Mouse (Mus musculus): ENCODE measurements around the gene Gm36210.

The Gm36210 gene

DNA sequence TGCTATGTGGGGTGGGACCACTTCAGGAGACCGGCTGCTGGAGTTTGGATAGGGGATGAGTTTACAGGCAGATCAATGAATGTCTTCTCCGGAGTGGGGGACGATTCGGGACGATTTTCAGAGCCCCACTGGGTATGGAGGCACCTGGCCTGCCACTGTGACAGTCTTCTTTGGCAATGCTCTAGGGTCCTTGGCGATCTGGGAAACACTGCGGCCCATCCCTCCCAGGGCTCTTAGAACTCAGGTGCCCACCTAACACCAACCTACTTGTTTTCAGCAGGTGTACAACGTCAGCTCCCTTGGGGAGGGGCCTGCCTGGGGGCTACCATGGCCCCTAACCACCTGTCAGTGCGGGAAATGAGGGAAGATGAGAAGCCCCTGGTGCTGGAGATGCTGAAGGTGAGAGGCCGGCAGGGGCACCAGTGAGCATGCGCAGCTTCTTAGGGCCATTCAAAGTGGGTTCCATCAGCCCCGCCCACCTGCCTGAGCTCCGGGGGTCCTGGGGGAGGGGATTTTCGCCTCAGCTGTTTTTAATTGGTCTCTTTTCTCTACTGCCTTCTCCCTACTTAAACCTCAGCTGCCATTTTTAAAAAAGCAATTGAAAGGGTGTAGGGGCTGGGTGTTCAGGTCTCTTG, 16.7 kb upstream of the Gm36210 start:
- DNase-seq (ENCODE audit: low read depth), result no peak

DNA sequence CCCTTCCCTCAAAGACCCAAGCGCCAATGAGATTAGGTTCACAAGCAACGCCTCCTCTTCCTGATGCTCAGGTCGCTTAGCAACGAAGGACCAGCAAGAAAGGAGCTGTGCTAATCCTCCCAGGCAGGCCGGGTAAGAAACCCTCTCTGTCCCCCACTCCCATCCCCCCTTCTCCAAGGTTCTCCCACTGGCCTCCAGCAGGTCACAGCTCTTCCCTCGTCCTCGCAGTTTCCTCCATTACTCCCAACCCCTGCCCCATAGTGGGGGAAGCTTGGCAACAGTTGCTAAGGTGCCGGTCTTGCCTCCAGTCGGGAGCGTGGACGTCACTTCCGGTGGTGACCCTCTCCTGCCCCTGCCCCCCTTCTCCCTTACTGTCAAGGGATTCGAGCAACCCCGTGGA, 16.2 kb upstream of the Gm36210 start:
- no peak for DNase-seq (ENCODE audit: low read depth)

DNA sequence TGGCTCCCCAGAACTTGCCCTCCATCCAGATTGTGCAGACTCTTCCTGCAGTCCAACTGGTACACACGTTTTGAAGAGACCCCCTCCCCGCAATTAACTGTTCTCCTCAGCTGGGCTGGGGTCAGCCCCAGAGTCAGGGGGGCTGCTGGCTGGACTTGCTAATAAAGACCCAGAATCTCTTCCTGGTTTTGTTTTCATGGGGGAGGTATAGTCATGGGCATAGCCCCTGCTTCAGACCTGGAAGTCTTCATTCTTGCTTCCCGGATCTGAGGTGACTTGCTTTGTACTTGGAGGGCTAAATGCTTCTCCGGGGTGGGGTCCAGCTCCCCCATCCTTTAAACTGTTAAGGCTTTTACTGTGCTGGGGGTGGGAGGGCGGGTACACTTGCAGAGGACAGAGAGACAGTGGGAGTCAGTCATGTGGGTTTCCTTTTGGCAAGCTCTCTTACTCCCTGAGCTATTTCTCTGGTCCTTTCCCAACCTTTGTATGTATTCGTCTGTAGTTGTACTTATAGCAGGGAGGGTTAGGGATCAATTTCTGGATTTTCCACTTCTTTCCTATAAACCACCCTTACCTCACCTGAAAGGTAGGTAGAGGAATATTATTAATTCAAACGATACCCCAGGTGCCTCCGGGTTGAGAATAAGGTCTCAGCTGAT, 15.6 kb upstream of the Gm36210 start, which contains the start of gene Nat14:
Gene Nat14 (plus strand): TSS at position 205 of the 659 bp plus-strand sequence.
- no peak for DNase-seq (ENCODE audit: low read depth)

DNA sequence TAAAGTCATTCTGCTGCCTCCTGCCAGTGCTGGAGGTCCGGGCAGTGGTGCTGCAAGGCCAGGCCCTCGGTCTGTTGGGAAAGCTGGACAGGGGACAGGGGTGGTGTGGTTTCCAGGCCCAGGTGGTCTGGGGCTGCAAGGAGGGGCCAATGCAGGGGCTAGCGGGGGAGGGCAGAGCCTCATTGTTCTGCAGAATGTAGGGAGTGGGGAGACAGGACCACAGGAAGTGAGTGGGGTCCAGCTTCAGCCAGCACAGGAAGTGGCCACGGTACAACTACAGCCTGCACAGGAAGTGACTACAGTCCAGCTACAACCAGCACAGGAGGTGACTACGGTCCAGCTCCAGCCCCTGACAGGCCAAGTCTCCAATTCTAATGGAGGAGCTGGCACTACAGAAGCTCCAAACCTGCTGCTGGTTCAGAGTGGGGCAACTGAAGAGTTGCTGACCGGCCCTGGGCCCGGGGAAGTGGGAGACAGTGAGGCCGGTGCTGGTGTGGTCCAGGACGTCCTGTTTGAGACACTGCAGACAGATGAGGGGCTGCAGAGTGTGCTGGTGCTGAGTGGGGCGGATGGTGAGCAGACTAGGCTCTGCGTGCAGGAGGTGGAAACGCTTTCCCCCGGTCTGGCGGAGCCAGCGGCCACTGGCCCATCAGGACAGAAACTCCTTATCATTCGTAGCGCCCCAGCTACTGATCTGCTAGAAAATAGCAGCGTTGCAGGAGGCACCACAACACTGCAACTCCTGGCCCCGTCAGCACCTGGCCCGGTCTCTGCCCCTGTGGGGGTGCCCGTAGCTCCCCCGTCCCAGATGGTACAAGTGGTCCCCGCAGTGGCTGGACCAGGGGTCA, 14.9 kb upstream of the Gm36210 start:
- DNase-seq (ENCODE audit: low read depth), result no peak

DNA sequence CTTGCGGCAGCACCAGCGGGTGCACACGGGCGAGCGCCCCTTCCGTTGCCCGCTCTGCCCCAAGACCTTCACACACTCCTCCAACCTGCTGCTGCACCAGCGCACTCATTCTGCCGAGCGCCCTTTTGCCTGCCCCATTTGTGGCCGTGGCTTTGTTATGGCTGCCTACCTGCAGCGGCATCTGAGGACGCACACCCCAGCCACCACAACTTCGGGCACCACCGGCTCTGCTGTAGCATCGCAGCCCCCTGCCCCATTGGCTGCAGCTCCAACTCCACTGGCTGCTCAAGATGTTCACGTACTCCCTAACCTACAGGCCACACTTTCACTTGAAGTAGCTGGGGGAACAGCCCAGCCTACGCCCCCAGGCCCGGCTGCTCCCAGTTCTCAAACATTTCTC, 14.2 kb upstream of the Gm36210 start:
- no peak for DNase-seq (ENCODE audit: low read depth)

DNA sequence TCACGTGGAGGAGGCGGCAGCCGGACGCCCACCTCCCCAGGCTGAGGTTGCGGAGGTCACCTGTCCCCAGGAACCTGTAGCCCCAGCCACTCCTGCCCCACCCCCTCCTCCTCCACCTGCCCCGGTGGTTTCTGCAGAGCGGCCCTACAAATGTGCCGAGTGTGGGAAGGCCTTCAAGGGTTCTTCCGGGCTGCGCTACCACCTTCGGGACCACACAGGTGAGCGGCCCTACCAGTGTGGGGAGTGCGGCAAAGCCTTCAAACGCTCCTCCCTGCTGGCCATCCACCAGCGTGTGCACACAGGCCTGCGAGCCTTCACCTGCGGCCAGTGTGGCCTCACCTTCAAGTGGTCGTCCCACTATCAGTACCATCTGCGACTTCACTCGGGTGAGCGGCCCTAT, 13.7 kb upstream of the Gm36210 start:
- no peak for DNase-seq (ENCODE audit: low read depth)

DNA sequence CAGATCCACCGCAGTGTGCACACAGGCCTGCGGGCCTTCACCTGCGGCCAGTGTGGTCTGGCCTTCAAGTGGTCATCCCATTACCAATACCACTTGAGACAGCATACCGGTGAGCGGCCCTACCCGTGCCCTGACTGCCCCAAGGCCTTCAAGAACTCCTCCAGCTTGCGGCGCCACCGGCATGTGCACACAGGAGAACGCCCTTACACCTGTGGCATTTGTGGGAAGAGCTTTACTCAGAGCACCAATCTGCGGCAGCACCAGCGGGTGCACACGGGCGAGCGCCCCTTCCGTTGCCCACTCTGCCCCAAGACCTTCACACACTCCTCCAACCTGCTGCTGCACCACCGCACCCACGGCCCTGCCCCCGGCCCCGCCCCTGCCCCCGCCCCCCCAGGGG, 12.8 kb upstream of the Gm36210 start:
- no peak for DNase-seq (ENCODE audit: low read depth)

DNA sequence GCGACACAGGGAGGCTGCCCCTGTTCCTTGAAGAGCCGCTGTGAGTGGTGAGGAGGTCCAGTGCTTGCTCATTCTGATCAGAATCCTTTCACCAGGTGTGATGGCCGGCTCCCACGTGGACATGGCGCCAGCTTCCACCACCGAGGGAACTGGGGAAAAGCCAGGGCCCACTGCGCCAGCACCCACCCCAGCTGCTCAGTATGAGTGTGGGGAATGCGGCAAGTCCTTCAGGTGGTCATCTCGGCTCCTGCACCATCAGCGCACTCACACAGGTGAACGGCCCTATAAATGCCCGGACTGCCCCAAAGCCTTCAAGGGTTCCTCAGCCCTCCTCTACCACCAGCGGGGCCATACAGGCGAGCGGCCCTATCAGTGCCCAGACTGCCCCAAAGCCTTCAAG, 12.4 kb upstream of the Gm36210 start:
- no peak for DNase-seq (ENCODE audit: low read depth)

DNA sequence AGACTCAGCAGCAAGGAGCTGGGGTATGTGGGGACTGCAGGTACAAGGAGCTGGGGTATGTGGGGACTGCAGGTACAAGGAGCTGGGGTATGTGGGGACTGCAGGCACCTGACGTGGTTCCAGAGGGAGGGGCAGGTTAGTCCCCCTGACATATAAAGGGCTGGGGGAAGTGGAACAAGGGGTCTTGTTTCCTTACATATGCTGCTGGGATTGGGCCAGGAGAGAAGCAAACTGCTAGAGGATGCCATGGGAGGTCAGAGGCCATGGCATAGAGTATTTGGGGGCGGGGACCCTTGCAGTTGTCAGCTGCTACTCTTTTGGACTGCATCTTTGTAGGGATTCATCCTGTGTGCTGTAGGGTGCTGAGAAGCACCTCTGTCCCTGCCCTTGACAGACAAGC, 11.2 kb upstream of the Gm36210 start:
- no peak for DNase-seq (ENCODE audit: low read depth)

DNA sequence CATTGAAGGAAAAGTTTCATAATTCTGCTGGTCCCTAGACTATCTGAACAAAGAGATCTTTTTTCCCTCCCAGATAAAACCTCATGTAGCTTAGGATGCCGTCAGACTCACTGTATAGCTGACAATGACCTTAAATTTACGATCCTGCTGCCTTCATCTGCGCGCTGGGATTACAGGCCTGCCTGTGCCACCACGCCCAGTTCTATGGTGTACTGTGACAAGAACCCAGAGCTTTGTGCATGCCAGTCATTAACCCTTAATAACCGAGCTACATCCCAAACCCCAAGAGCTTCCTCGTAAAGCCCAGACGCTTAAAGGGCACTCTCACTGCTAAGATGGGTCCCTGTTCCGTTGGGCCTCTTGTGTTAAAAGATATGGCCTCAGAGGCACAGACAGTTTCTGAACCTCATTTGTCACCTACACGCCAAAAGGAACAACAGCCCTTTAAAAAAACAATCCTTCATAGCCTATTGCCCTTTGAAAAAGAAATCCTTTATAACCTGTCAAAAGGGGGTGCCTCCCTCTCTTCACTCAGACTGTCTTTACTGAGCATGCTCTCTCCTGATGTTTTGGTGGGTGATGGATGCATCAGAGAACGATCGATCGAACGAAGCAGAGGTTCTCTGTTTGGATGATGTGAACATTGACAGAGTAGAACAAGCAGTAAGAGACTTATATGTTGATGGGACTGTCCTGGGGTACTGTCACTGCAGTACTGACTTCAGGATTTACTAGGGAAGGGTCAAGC, 9.5 kb upstream of the Gm36210 start:
- no peak for DNase-seq (ENCODE audit: low read depth)

DNA sequence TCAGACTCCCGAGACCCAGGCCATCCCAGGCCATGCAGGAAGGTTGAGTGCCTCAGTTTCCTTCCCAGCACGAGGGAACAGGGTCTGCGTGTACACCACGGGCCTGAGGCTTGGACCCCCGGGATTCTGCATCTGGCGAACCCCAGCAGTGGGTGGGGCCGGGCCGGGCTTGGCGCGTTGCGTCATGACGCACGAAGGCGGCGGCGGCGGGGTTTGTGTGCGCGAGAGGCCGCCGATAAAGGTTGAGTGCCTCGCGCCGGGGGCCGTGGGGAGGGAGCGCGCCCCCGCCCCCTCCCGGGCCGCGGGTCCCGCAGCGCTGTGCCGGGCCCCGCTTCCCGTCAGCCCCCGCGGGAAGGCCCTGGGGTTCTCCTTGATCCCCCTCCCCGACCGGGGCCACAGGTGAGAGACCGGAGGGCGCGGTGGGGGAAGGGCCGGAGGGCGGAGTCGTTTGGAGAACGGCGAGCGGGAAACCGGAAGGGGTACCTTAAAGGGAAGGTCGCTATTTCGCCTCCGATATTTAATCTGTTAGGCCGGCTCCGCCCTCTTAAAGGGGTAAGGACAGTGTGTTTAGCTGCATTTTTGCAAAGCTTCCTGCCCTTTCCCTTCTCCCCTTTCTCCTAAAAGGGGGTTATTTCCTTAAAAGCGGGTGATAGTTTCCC, 8.8 kb upstream of the Gm36210 start, which contains the start of gene Zfp628:
Gene Zfp628 (plus strand): TSS at position 211 of the 659 bp plus-strand sequence.
- peak; percentile 95 for DNase-seq (ENCODE audit: low read depth)

DNA sequence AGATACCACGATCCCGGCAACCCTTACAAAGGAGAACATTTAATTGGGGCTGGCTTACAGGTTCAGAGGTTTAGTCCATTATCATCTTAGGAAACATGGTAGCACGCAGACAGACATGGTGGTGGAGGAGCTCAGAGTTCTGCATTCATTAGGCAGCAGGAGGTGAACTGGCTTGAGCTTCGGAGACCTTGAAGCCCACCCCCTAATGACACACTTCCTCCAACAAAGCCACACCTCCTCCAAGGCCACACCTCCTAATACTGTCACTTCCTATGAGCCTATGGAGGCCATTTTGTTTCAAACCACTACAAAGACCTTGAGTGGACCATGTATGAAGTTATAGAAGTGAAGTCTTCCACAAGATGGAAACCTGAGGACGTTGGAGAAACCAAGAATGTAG, 5.9 kb upstream of the Gm36210 start:
- no peak for DNase-seq (ENCODE audit: low read depth)

DNA sequence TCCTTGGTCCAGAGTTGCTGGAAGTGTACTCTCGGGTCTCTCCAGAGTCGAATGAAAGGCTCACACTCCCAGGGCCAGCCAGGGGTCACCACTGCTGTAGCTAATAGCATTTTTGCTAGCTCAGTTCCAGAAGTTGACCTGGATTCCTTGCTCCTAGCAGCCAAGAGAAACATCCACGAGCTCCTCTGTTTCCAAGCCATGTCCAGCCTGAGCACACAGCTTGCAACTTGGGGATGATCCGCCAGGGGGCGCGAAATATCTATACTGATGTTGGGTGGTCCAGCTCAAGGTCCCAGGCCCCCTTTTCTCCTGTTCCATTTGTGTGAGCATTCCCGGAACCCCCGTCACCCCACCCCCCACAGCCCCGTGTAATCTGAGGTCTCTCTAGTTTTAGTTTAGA, 5.2 kb upstream of the Gm36210 start:
- no peak for DNase-seq (ENCODE audit: low read depth)

DNA sequence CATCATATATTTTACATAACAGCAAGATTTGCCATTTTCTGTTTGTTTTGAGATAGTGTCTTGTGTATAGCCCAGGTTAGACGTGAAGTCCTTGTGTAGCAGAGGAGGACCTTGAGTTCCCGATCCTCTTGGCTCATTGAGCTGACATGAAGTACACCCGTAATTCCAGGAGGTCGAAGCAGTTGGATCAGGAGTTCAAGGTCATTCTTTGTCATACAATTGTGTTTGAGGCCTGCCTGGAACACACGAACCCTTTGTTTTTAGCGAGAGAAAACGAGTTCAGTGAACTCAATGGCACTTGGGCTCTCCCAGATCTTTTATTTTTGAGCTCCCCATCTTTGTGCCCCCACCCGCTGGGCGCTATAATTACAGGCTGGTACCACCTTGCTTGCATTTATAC, 3.9 kb downstream of the Gm36210 start:
- no peak for DNase-seq (ENCODE audit: low read depth)

DNA sequence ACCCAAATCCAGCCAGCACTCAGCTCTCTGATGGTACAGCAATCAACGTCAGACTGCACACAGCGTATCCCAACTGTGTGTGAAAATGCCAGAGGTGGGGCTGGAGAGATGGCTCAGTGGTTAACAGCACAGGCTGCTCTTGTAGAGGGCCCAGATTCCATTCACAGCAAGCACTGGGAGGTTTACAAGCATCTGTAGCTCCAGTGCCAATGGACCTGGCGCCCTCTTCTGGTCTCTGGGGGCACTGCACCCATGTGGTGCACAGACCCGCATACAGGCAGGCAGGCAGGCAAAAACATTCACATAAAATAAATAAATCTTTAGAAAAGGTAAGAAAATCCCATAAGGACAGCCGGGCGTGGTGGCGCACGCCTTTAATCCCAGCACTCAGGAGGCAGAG, 5.1 kb downstream of the Gm36210 start:
- no peak for DNase-seq (ENCODE audit: low read depth)

DNA sequence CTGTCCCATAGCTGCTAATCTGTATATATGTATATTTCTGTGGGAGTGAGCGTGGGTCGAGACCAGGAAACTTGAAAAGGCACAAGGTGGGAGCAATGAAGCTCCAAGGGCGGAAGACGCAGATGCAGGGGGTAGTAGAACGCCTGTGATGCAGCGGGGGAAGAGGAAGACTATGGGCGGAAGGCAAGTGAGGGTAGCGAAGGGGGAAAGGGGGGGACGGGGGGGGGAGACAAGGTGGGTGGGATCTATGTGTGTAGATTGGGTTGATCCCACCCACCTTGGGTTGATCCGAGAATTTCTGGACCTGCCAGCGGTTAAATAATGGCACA, 5.8 kb downstream of the Gm36210 start:
- no peak for DNase-seq (ENCODE audit: low read depth)

DNA sequence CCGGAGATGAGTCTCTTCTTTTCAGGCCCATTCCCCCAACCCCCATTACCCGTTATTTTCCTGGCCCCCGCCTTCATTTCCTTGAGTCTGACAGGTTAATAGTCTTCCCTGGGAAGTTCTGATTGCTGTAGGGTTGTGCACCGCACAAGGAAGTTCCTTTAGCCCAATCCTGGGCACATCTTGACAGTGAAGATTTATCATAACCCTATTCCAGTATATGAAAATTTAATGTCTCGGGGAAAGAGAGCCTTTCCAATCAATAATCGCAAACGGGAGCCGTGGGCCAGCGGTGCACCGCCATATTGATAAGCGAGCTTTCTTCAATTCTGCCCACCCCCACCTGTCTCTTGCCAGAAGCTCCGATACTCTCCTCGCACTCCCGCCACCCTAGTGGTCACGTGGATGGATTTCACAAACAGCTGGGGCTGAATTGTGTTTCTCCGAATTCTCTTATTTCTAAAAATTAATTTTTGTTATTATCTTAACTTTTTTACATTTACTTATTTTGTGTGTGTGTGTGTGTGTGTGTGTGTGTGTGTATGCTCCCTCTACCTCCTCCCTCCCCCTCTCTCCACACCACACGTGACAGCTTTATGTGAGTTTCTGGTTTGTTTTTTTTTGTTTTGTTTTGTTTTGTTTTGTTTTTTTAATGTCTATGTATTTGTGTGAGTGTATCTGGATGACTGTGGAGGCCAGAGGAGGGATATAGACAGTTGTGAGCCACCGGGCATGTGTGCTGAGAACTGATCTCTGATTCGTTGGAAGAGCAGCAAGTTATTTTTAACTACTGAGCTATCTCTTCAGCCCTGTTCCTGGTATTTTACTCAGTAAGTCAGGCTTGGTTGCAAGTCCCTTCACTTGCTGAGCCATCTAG, 6.4 kb downstream of the Gm36210 start:
- no peak for DNase-seq (ENCODE audit: low read depth)

DNA sequence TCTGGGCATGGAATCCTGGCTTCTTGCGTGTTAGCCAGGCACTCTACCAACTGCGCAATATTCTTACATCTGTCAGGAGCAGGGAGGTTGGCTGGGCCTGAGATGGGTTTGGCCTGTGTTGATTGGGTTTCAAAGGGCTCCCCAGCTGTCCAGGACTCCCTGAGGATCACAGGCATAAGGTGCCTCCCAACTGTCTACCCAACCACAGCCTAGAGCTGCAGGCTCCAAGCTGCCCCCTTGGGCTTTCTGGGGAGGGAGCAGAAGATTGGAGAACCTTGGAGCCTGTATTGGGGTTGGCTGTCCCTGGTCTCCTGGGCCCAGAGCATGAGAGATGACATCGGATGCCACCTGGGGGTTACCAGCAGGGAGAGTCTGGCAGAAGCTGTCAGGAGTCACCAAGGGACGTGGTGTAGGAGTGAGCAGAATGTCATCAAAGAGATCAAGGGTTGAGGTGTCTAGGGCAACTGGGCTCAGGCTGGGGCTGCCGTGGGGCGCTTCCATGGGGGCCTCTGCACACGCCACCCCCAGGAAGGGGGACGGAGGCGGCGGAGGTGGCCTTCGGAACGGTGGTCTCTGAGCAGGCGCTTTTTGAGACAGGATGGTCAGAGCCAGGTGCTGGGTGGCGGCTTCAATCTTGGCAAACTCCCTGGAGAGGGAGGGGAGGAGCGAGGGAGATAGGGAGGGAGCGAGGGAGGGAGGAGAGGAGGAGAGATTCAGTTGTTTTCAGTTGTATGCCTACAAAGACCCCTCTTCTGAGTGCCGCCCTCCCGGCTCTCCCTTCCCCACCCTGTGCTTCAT, 7.3 kb downstream of the Gm36210 start:
- DNase-seq (ENCODE audit: low read depth), result no peak

DNA sequence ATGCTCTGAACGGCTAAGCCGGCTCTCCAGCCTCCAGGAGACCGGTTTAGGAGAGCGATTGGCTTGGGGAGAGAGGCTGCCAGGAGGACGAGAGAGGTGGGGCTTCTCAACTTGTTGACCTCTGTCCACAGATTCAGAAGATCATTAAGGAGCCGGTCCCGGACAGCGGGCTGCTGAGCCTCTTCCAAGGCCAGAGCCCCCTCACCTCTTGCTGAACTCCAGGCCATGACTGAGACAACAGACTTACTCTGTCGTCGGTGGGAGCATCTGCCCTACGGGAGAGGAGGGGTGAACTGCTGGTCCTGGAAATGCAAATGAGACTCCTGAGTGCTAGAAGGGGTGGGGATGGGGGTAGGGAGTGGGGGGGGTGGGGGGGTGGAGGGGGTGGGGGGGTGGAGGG, 11.1 kb downstream of the Gm36210 start:
- no peak for DNase-seq (ENCODE audit: low read depth)

DNA sequence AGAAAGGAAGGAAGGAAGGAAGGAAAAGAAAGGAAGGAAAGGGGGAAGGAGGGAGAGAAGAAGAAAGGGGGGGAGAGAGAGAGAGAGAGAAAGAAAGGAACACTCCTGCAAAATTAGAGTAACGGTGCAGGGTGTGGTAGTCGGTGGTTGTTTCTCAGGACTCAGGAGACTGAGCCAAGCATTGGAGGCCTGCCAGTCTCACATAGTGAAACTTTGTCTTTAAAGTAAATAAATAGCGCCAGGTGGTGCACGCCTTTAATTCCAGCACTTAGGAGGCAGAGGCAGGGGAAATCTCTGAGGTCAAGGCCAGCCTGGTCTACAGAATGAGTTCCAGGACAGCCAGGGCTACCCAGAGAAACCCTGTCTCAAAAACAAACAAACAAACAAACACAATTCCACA, 19.6 kb downstream of the Gm36210 start:
- no peak for DNase-seq (ENCODE audit: low read depth)
